Mouse (Mus musculus): ENCODE data around the gene Msx3. TPM values are rescaled to one million over a fixed set of nuclear protein-coding genes. Genes with fewer than 3 reads are reported as not detected.
A peak's percentile ranks its signal among the peaks of the same experiment; 100 is the strongest.

The Msx3 gene
- polyA plus RNA-seq, 1 experiment from 2014 or later = not detected

GRCm38 (mm10) chr7:140063092-140063491, 14.2 kb upstream of the Msx3 start:
- Histone ChIP-seq H3K9ac (ENCODE audit: low read length) (no peak overlapping the region), H3K27ac (replicated peaks in 1 of 2; ENCODE audit: control insufficient read depth in 1 of 2, insufficient read depth in 1 of 2, low read depth in 2 of 2, low read length in 2 of 2) (no peak overlapping the region), H3K9me3 (ENCODE audit: control insufficient read depth, low read length) (no peaks in the 10 kb centered on the region), H3K36me3 (ENCODE audit: control insufficient read depth, insufficient read depth, low read length) (no peaks in the 10 kb centered on the region), H3K4me3 (ENCODE audit: control insufficient read depth in 1 of 2, insufficient read depth in 1 of 2, low read depth in 1 of 2, low read length in 2 of 2) (no peak overlapping the region), H3K4me1 (ENCODE audit: control insufficient read depth in 2 of 2, insufficient read depth in 2 of 2, low read length in 2 of 2) (peaks cover 5 to 6% of the 10 kb centered on the region in 2 experiments; a peak in 3 of 4 replicates), H3K27me3 (ENCODE audit: control insufficient read depth, insufficient read depth, low read length) (peaks cover 87% of the 10 kb centered on the region), H3K4me2 (ENCODE audit: low read length) (no peak overlapping the region)
- 24% methylated on average over 7 of the region's 7 CpGs for WGBS
- ATAC-seq (ENCODE audit: insufficient number of reproducible peaks, insufficient read depth, low FRiP score, low read depth) = no peak

- Histone ChIP-seq H3K4me2 (ENCODE audit: low read length) (no peak overlapping the region), H3K4me1 (ENCODE audit: control insufficient read depth in 2 of 2, insufficient read depth in 2 of 2, low read length in 2 of 2) (peaks cover 6 to 10% of the 10 kb centered on the region in 2 experiments; a peak in 3 of 4 replicates), H3K9ac (ENCODE audit: low read length) (no peak overlapping the region), H3K36me3 (ENCODE audit: control insufficient read depth, insufficient read depth, low read length) (no peaks in the 10 kb centered on the region), H3K4me3 (ENCODE audit: control insufficient read depth in 1 of 2, insufficient read depth in 1 of 2, low read depth in 1 of 2, low read length in 2 of 2) (no peak overlapping the region), H3K9me3 (ENCODE audit: control insufficient read depth, low read length) (no peaks in the 10 kb centered on the region), H3K27ac (replicated peaks in 1 of 2; ENCODE audit: control insufficient read depth in 1 of 2, insufficient read depth in 1 of 2, low read depth in 2 of 2, low read length in 2 of 2) (no peak overlapping the region), H3K27me3 (ENCODE audit: control insufficient read depth, insufficient read depth, low read length) (peaks cover 95% of the 10 kb centered on the region)
- WGBS = 15% methylated on average over 11 of the region's 11 CpGs
- ATAC-seq (ENCODE audit: insufficient number of reproducible peaks, insufficient read depth, low FRiP score, low read depth) = no peak
These were observed 13.4 kb upstream of the Msx3 start for GRCm38 (mm10) chr7:140062307-140062706.

- ATAC-seq (ENCODE audit: insufficient number of reproducible peaks, insufficient read depth, low FRiP score, low read depth) = no peak
- H3K27ac ChIP-seq (replicated peaks in 1 of 2; ENCODE audit: control insufficient read depth in 1 of 2, insufficient read depth in 1 of 2, low read depth in 2 of 2, low read length in 2 of 2) = no peak overlapping the region
- no peak overlapping the region for H3K9ac ChIP-seq (ENCODE audit: low read length)
- peak overlapping the region; percentile 67; the same call in 1 of the 2 replicates for H3K4me2 ChIP-seq (ENCODE audit: low read length)
- peaks cover 97% of the 10 kb centered on the region for H3K27me3 ChIP-seq (ENCODE audit: control insufficient read depth, insufficient read depth, low read length)
- H3K36me3 ChIP-seq (ENCODE audit: control insufficient read depth, insufficient read depth, low read length) = no peaks in the 10 kb centered on the region
- peak overlapping the region in 1 of 2 experiments; percentile 34; a peak in 1 of 4 replicates for H3K4me3 ChIP-seq (ENCODE audit: control insufficient read depth in 1 of 2, insufficient read depth in 1 of 2, low read depth in 1 of 2, low read length in 2 of 2)
- 2% methylated on average over 6 of the region's 6 CpGs for WGBS
- no peaks in the 10 kb centered on the region for H3K9me3 ChIP-seq (ENCODE audit: control insufficient read depth, low read length)
- H3K4me1 ChIP-seq (ENCODE audit: control insufficient read depth in 2 of 2, insufficient read depth in 2 of 2, low read length in 2 of 2) = peaks cover 6 to 10% of the 10 kb centered on the region in 2 experiments; a peak in 3 of 4 replicates
These were observed 12.9 kb upstream of the Msx3 start for GRCm38 (mm10) chr7:140061832-140062130.

GRCm38 (mm10) chr7:140060936-140061831, 12.3 kb upstream of the Msx3 start:
- H3K4me2 ChIP-seq (ENCODE audit: low read length) = peak overlapping the region; percentile 67
- H3K9ac ChIP-seq (ENCODE audit: low read length) = peak overlapping the region; percentile 1; the same call in 1 of the 2 replicates
- H3K36me3 ChIP-seq (ENCODE audit: control insufficient read depth, insufficient read depth, low read length) = no peaks in the 10 kb centered on the region
- H3K27me3 ChIP-seq (ENCODE audit: control insufficient read depth, insufficient read depth, low read length) = peaks cover 97% of the 10 kb centered on the region
- no peaks in the 10 kb centered on the region for H3K9me3 ChIP-seq (ENCODE audit: control insufficient read depth, low read length)
- WGBS = 1% methylated on average over 47 of the region's 47 CpGs
- peaks cover 6 to 10% of the 10 kb centered on the region in 2 experiments; a peak in 3 of 4 replicates for H3K4me1 ChIP-seq (ENCODE audit: control insufficient read depth in 2 of 2, insufficient read depth in 2 of 2, low read length in 2 of 2)
- no peak overlapping the region for H3K27ac ChIP-seq (replicated peaks in 1 of 2; ENCODE audit: control insufficient read depth in 1 of 2, insufficient read depth in 1 of 2, low read depth in 2 of 2, low read length in 2 of 2)
- ATAC-seq (ENCODE audit: insufficient number of reproducible peaks, insufficient read depth, low FRiP score, low read depth) = no peak
- H3K4me3 ChIP-seq (ENCODE audit: control insufficient read depth in 1 of 2, insufficient read depth in 1 of 2, low read depth in 1 of 2, low read length in 2 of 2) = peak overlapping the region; percentile 18 to 34

- Histone ChIP-seq H3K9me3 (ENCODE audit: control insufficient read depth, low read length) (peaks cover 5% of the 10 kb centered on the region; the same call in 1 of the 2 replicates), H3K27me3 (ENCODE audit: control insufficient read depth, insufficient read depth, low read length) (peaks cover 96% of the 10 kb centered on the region), H3K4me3 (ENCODE audit: control insufficient read depth in 1 of 2, insufficient read depth in 1 of 2, low read depth in 1 of 2, low read length in 2 of 2) (no peak overlapping the region), H3K9ac (ENCODE audit: low read length) (no peak overlapping the region), H3K4me2 (ENCODE audit: low read length) (no peak overlapping the region), H3K36me3 (ENCODE audit: control insufficient read depth, insufficient read depth, low read length) (no peaks in the 10 kb centered on the region), H3K4me1 (ENCODE audit: control insufficient read depth in 2 of 2, insufficient read depth in 2 of 2, low read length in 2 of 2) (peaks cover 6 to 10% of the 10 kb centered on the region in 2 experiments; a peak in 3 of 4 replicates), H3K27ac (replicated peaks in 1 of 2; ENCODE audit: control insufficient read depth in 1 of 2, insufficient read depth in 1 of 2, low read depth in 2 of 2, low read length in 2 of 2) (no peak overlapping the region)
- 21% methylated on average over 4 of the region's 4 CpGs for WGBS
- ATAC-seq (ENCODE audit: insufficient number of reproducible peaks, insufficient read depth, low FRiP score, low read depth) = no peak
These were observed 10.7 kb upstream of the Msx3 start for GRCm38 (mm10) chr7:140059601-140060000.

GRCm38 (mm10) chr7:140058528-140058927, 9.6 kb upstream of the Msx3 start:
- Histone ChIP-seq H3K9ac (ENCODE audit: low read length) (peak overlapping the region; percentile 61; the same call in 1 of the 2 replicates), H3K9me3 (ENCODE audit: control insufficient read depth, low read length) (peaks cover 5% of the 10 kb centered on the region; the same call in 1 of the 2 replicates), H3K27ac (replicated peaks in 1 of 2; ENCODE audit: control insufficient read depth in 1 of 2, insufficient read depth in 1 of 2, low read depth in 2 of 2, low read length in 2 of 2) (no peak overlapping the region), H3K4me1 (ENCODE audit: control insufficient read depth in 2 of 2, insufficient read depth in 2 of 2, low read length in 2 of 2) (peaks cover 6 to 10% of the 10 kb centered on the region in 2 experiments; a peak in 3 of 4 replicates), H3K4me3 (ENCODE audit: control insufficient read depth in 1 of 2, insufficient read depth in 1 of 2, low read depth in 1 of 2, low read length in 2 of 2) (peak overlapping the region; percentile 46 to 50), H3K4me2 (ENCODE audit: low read length) (peak overlapping the region; percentile 84), H3K36me3 (ENCODE audit: control insufficient read depth, insufficient read depth, low read length) (no peaks in the 10 kb centered on the region), H3K27me3 (ENCODE audit: control insufficient read depth, insufficient read depth, low read length) (peaks cover 96% of the 10 kb centered on the region)
- no peak for ATAC-seq (ENCODE audit: insufficient number of reproducible peaks, insufficient read depth, low FRiP score, low read depth)
- 24% methylated on average over 7 of the region's 7 CpGs for WGBS

- H3K4me3 ChIP-seq (ENCODE audit: control insufficient read depth in 1 of 2, insufficient read depth in 1 of 2, low read depth in 1 of 2, low read length in 2 of 2) = peak overlapping the region; percentile 46 to 50
- H3K4me1 ChIP-seq (ENCODE audit: control insufficient read depth in 2 of 2, insufficient read depth in 2 of 2, low read length in 2 of 2) = peaks cover 6 to 10% of the 10 kb centered on the region in 2 experiments; a peak in 3 of 4 replicates
- ATAC-seq (ENCODE audit: insufficient number of reproducible peaks, insufficient read depth, low FRiP score, low read depth) = peak; percentile 54; the same call in 1 of the 2 replicates
- H3K9ac ChIP-seq (ENCODE audit: low read length) = peak overlapping the region; percentile 61
- peaks cover 96% of the 10 kb centered on the region for H3K27me3 ChIP-seq (ENCODE audit: control insufficient read depth, insufficient read depth, low read length)
- H3K9me3 ChIP-seq (ENCODE audit: control insufficient read depth, low read length) = peaks cover 5% of the 10 kb centered on the region; the same call in 1 of the 2 replicates
- H3K27ac ChIP-seq (replicated peaks in 1 of 2; ENCODE audit: control insufficient read depth in 1 of 2, insufficient read depth in 1 of 2, low read depth in 2 of 2, low read length in 2 of 2) = no peak overlapping the region
- WGBS = 2% methylated on average over 53 of the region's 53 CpGs
- H3K36me3 ChIP-seq (ENCODE audit: control insufficient read depth, insufficient read depth, low read length) = no peaks in the 10 kb centered on the region
- H3K4me2 ChIP-seq (ENCODE audit: low read length) = peak overlapping the region; percentile 84
These were observed 8.8 kb upstream of the Msx3 start for GRCm38 (mm10) chr7:140057413-140058407.
